In genomic region chr1:194658459-194659160, GRCm38 (mm10) we compare ENCODE assay signal across 11 mouse cellular contexts. TPM values are rescaled to one million over a fixed set of nuclear protein-coding genes. Genes with fewer than 3 reads are reported as not detected.
A peak's percentile ranks its signal among the peaks of the same experiment; 100 is the strongest.
DNase-seq lines count a peak whose midpoint lies in the region; ATAC-seq and TF ChIP-seq lines count a peak whose summit lies in the region.
"Had no signal": no experiment of that assay in that cellular context is flagged by ENCODE, and none has a peak within 500 bp of the region (broad histone marks: within the 10 kb centered on the region; RNA-seq: fewer than 3 reads in every experiment).

No protein-coding gene starts in this region.

- no peak overlapping the region for H3ac ChIP-seq in C2C12 (ENCODE audit: control insufficient read depth, insufficient read length, low read depth)

- H3K79me2 ChIP-seq in C2C12 (ENCODE audit: control insufficient read depth, insufficient read depth), result no peaks in the 10 kb centered on the region

- no peak for DNase-seq in forebrain, embryonic 10.5 days (ENCODE audit: extremely low spot score, low spot score)
- DNase-seq in heart, adult 8-10 months (ENCODE audit: low spot score), result peak; percentile 76
- DNase-seq in kidney, postnatal 0 days (ENCODE audit: low spot score), result peak; percentile 39
- DNase-seq in frontal cortex, postnatal 25 days (ENCODE audit: low spot score in 2 of 2), result no peak
- DNase-seq in urinary bladder, postnatal 25 days (ENCODE audit: low spot score), result no peak
- DNase-seq: layer of hippocampus, postnatal 36 days had no signal

- no peak for TF ChIP-seq CTCF in C2C12 (IDR thresholded peaks at IDR 0.05; ENCODE audit: control insufficient read depth, insufficient read depth, insufficient read length)
- TF ChIP-seq CTCF in kidney, postnatal 0 days (IDR thresholded peaks at IDR 0.05; ENCODE audit: low read depth), result no peak

- H3K36me3 ChIP-seq in forebrain, embryonic 15.5 days, result peaks cover 26% of the 10 kb centered on the region
- peaks cover 9% of the 10 kb centered on the region for H3K36me3 ChIP-seq in forebrain, embryonic 10.5 days (replicated peaks)
- no peaks in the 10 kb centered on the region for H3K36me3 ChIP-seq in C2C12 (ENCODE audit: control insufficient read depth, insufficient read depth)
- H3K36me3 ChIP-seq in kidney, postnatal 0 days (ENCODE audit: insufficient read depth, low read length), result no peaks in the 10 kb centered on the region
- H3K36me3 ChIP-seq: G1E had no signal

- H3K4me3 ChIP-seq in forebrain, embryonic 15.5 days, result no peak overlapping the region
- no peak overlapping the region for H3K4me3 ChIP-seq in forebrain, embryonic 10.5 days
- no peak overlapping the region for H3K4me3 ChIP-seq in C2C12 (ENCODE audit: insufficient read depth, poor library complexity, severe bottlenecking)
- H3K4me3 ChIP-seq in kidney, postnatal 0 days (replicated peaks; ENCODE audit: low read depth, low read length), result no peak overlapping the region
- H3K4me3 ChIP-seq: neural tube, embryonic 12.5 days had no signal

- 0 out of 2 replicates have a peak, but pooled peaks have one; percentile 35 for ATAC-seq in forebrain, embryonic 15.5 days (replicated peaks)
- ATAC-seq in kidney, postnatal 0 days (replicated peaks; ENCODE audit: low FRiP score, low read depth), result no peak
- ATAC-seq in megakaryocyte-erythroid progenitor cell, adult 5-6 weeks (replicated peaks; ENCODE audit: low FRiP score, low TSS enrichment, poor library complexity, severe bottlenecking), result no peak

- H3K27ac ChIP-seq in forebrain, embryonic 15.5 days (replicated peaks), result 0 out of 2 replicates have a peak overlapping the region, but pooled peaks have one; percentile 15
- H3K27ac ChIP-seq in forebrain, embryonic 10.5 days, result no peak overlapping the region
- peak overlapping the region; percentile 39 for H3K27ac ChIP-seq in kidney, postnatal 0 days
- H3K27ac ChIP-seq: neural tube, embryonic 12.5 days had no signal

- no peaks in the 10 kb centered on the region for H3K27me3 ChIP-seq in forebrain, embryonic 15.5 days
- 0 out of 2 replicates have a peak, but pooled peaks cover 4% of the 10 kb centered on the region for H3K27me3 ChIP-seq in forebrain, embryonic 10.5 days (ENCODE audit: poor library complexity, severe bottlenecking)
- no peaks in the 10 kb centered on the region for H3K27me3 ChIP-seq in C2C12 (ENCODE audit: control insufficient read depth, insufficient read depth, insufficient read length)
- no peaks in the 10 kb centered on the region for H3K27me3 ChIP-seq in kidney, postnatal 0 days (ENCODE audit: insufficient read depth, low read length)
- H3K27me3 ChIP-seq: neural tube, embryonic 12.5 days had no signal

- no peak overlapping the region for H3K4me2 ChIP-seq in forebrain, embryonic 15.5 days (replicated peaks)
- no peak overlapping the region for H3K4me2 ChIP-seq in kidney, postnatal 0 days (ENCODE audit: low read length)
- H3K4me2 ChIP-seq: neural tube, embryonic 12.5 days had no signal

- peaks cover 38% of the 10 kb centered on the region for H3K4me1 ChIP-seq in forebrain, embryonic 15.5 days
- peaks cover 25% of the 10 kb centered on the region for H3K4me1 ChIP-seq in forebrain, embryonic 10.5 days
- H3K4me1 ChIP-seq in kidney, postnatal 0 days (replicated peaks; ENCODE audit: insufficient read depth, low read length), result no peaks in the 10 kb centered on the region

- WGBS in forebrain, embryonic 15.5 days, result 50% methylated on average over 1 of the region's 1 CpGs
- 84% methylated on average over 1 of the region's 1 CpGs for WGBS in forebrain, embryonic 10.5 days
- WGBS in kidney, postnatal 0 days, result 52% methylated on average over 1 of the region's 1 CpGs

- no peaks in the 10 kb centered on the region for H3K9me3 ChIP-seq in forebrain, embryonic 15.5 days
- peaks cover 3% of the 10 kb centered on the region; the same call in 1 of the 2 replicates for H3K9me3 ChIP-seq in forebrain, embryonic 10.5 days
- H3K9me3 ChIP-seq in kidney, postnatal 0 days (replicated peaks; ENCODE audit: low read length), result no peaks in the 10 kb centered on the region
- H3K9me3 ChIP-seq: neural tube, embryonic 12.5 days had no signal

- H3K9ac ChIP-seq in forebrain, embryonic 15.5 days (replicated peaks), result no peak overlapping the region
- H3K9ac ChIP-seq in kidney, postnatal 0 days (ENCODE audit: low read depth, low read length), result no peak overlapping the region
- H3K9ac ChIP-seq: neural tube, embryonic 12.5 days had no signal

- H3K79me3 ChIP-seq in C2C12 (ENCODE audit: low read depth), result no peaks in the 10 kb centered on the region

TF ChIP-seq in C2C12, 6 proteins besides CTCF, POLR2A, EP300 and RAD21:
- TF ChIP-seq MYOD1 (IDR thresholded peaks at IDR 0.05; ENCODE audit: control insufficient read depth, insufficient read length, low read depth) (peak; percentile 55), FOSL1 (IDR thresholded peaks at IDR 0.05; ENCODE audit: insufficient read depth, low read length, poor library complexity, severe bottlenecking) (peak; percentile 34), MYOG (IDR thresholded peaks at IDR 0.05; ENCODE audit: control insufficient read depth, extremely low read depth, insufficient read length) (no peak)

RNA-seq across cellular contexts. Expression of gene Plxna2, which starts 40.6 kb away (rescaled TPM):
- 72.1 and 78.3 TPM in 2 replicates for polyA plus RNA-seq in forebrain, embryonic 15.5 days (2015; fragmentation: Nextera tagmentation; extraction: Ambion mirVana)
- polyA plus RNA-seq in forebrain, embryonic 10.5 days (2016; fragmentation: Nextera tagmentation; extraction: Ambion mirVana), result 6.5 and 7.4 TPM in 2 replicates
- 4.2 TPM for polyA plus RNA-seq in C2C12 (2012; fragmentation: generic; extraction: Trizol)
- total RNA-seq in heart, adult 8-10 months (2022), result 10 to 100 TPM; 18.8 to 28.3 (median 25.5) TPM
- 2.6 and 2.8 TPM in 2 replicates for polyA plus RNA-seq in kidney, postnatal 0 days (2015; fragmentation: Nextera tagmentation; extraction: Ambion mirVana)
- total RNA-seq in megakaryocyte-erythroid progenitor cell, adult 5-6 weeks (2014; fragmentation: Nextera tagmentation), result 0.77 and 1.5 TPM in 2 replicates
- total RNA-seq in megakaryocyte-erythroid progenitor cell, adult 5-6 weeks (2017), result 0.09 and 0.38 TPM in 2 replicates
- polyA plus RNA-seq: G1E had no signal

Comparison
In these comparisons a context has a peak if more than half of its experiments do, and no peak if none do; other contexts are left out.
1. DNase-seq: peak in heart, adult 8-10 months (single experiment) and kidney, postnatal 0 days (single experiment); none in forebrain, embryonic 10.5 days (single experiment), frontal cortex, postnatal 25 days (0 of 2) and urinary bladder, postnatal 25 days (single experiment).